Mouse (Mus musculus): ENCODE measurements at regions not wholly inside any gene's neighbourhood (a gene's known extent, or its start where the extent isn't known, plus 50 kb on each side); places are given as distances from the start of the nearest gene placed in this dataset.

GRCm38 (mm10) chr19:59685826-59686717 lies 227.9 kb downstream of the Emx2 start:
- no peaks in the 10 kb centered on the region for H3K27me3 ChIP-seq
- no peak overlapping the region for H3K4me3 ChIP-seq (replicated peaks)
- no peak overlapping the region for H3K4me2 ChIP-seq (replicated peaks)
- H3K36me3 ChIP-seq: no peaks in the 10 kb centered on the region
- no peak overlapping the region for H3K9ac ChIP-seq
- H3K27ac ChIP-seq (replicated peaks): no peak overlapping the region
- ATAC-seq (ENCODE audit: insufficient number of reproducible peaks, low FRiP score, low TSS enrichment, low read depth): no peak
- no peaks in the 10 kb centered on the region for H3K4me1 ChIP-seq
- WGBS: 59% methylated on average over 19 of the region's 19 CpGs
- H3K9me3 ChIP-seq (replicated peaks): no peaks in the 10 kb centered on the region

GRCm38 (mm10) chr19:59687206-59687605 lies 229.0 kb downstream of the Emx2 start:
- no peak for ATAC-seq (ENCODE audit: insufficient number of reproducible peaks, low FRiP score, low TSS enrichment, low read depth)
- H3K27ac ChIP-seq (replicated peaks): no peak overlapping the region
- WGBS: 75% methylated on average over 7 of the region's 7 CpGs

DNA sequence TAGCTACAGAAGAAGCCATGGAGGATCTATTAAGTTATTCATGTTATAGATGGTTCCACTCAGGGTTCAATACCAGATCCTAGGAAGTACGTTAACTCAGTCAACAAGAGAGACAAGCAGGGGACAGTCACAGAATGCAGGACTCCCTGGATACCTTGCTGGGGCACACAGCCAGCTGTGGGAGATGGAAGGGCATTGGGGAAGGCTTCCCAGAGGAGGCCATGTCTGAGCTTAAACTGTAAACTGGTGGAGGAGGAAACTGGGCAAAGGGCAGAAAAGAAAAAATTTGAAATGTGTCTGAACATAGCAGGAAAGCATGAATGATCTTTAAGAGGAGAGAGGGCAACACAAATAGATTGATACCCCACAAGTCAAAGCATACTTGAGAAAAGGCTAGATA lies 229.5 kb downstream of the Emx2 start:
- H3K4me3 ChIP-seq (replicated peaks): no peak overlapping the region
- WGBS: 80% methylated on average over 1 of the region's 1 CpGs
- H3K27ac ChIP-seq (replicated peaks): no peak overlapping the region
- H3K36me3 ChIP-seq: no peaks in the 10 kb centered on the region
- no peak for ATAC-seq (ENCODE audit: insufficient number of reproducible peaks, low FRiP score, low TSS enrichment, low read depth)
- no peak overlapping the region for H3K4me2 ChIP-seq (replicated peaks)
- H3K4me1 ChIP-seq: no peaks in the 10 kb centered on the region
- no peaks in the 10 kb centered on the region for H3K9me3 ChIP-seq (replicated peaks)
- no peak overlapping the region for H3K9ac ChIP-seq
- no peaks in the 10 kb centered on the region for H3K27me3 ChIP-seq

More at GRCm38 (mm10) chr19:59687206-59687605, 229.0 kb downstream of the Emx2 start:
- no peak overlapping the region for H3K9ac ChIP-seq
- no peaks in the 10 kb centered on the region for H3K27me3 ChIP-seq
- H3K36me3 ChIP-seq: no peaks in the 10 kb centered on the region
- H3K9me3 ChIP-seq (replicated peaks): no peaks in the 10 kb centered on the region
- H3K4me1 ChIP-seq: no peaks in the 10 kb centered on the region
- no peak overlapping the region for H3K4me2 ChIP-seq (replicated peaks)
- no peak overlapping the region for H3K4me3 ChIP-seq (replicated peaks)

- H3K9me3 ChIP-seq (replicated peaks): no peaks in the 10 kb centered on the region
- H3K9ac ChIP-seq: no peak overlapping the region
- no peak overlapping the region for H3K4me2 ChIP-seq (replicated peaks)
- H3K36me3 ChIP-seq: no peaks in the 10 kb centered on the region
- H3K27me3 ChIP-seq: no peaks in the 10 kb centered on the region
- no peak overlapping the region for H3K27ac ChIP-seq (replicated peaks)
- no peaks in the 10 kb centered on the region for H3K4me1 ChIP-seq
- ATAC-seq (ENCODE audit: insufficient number of reproducible peaks, low FRiP score, low TSS enrichment, low read depth): no peak
- 48% methylated on average over 15 of the region's 15 CpGs for WGBS
- no peak overlapping the region for H3K4me3 ChIP-seq (replicated peaks)
These were observed 233.4 kb downstream of the Emx2 start for GRCm38 (mm10) chr19:59691541-59692096.

- Histone ChIP-seq H3K9ac (no peak overlapping the region), H3K9me3 (replicated peaks) (no peaks in the 10 kb centered on the region), H3K4me3 (replicated peaks) (no peak overlapping the region), H3K4me1 (no peaks in the 10 kb centered on the region), H3K36me3 (no peaks in the 10 kb centered on the region), H3K4me2 (replicated peaks) (no peak overlapping the region), H3K27me3 (no peaks in the 10 kb centered on the region), H3K27ac (replicated peaks) (no peak overlapping the region)
- WGBS: 48% methylated on average over 5 of the region's 5 CpGs
- no peak for ATAC-seq (ENCODE audit: insufficient number of reproducible peaks, low FRiP score, low TSS enrichment, low read depth)
These were observed 239.5 kb downstream of the Emx2 start for GRCm38 (mm10) chr19:59697628-59698027.

DNA sequence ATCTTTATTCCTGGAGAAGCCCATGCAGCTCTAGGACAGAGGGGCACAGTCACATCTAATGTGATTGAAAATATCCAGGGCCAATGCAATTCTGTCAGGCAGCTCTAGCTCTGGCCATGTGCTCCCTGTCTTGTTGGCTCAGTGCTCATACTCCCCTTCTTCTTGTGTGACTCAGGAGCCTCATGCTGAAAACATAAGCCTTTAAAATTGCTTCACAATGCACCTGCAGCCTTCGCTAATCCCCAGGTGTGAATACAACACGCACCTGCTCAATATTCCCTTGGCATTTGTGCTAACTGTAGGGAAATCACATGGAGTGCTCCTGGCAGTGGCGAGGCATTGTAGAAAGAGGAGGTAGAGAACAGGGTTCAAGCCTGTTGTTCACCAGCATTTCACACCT lies 242.0 kb downstream of the Emx2 start:
- no peak for ATAC-seq (ENCODE audit: insufficient number of reproducible peaks, low FRiP score, low TSS enrichment, low read depth)

GRCm38 (mm10) chr19:59707106-59707505 lies 236.3 kb downstream of the Rab11fip2 start:
- 46% methylated on average over 5 of the region's 5 CpGs for WGBS
- Histone ChIP-seq H3K9me3 (replicated peaks) (no peaks in the 10 kb centered on the region), H3K36me3 (no peaks in the 10 kb centered on the region), H3K27ac (replicated peaks) (no peak overlapping the region), H3K4me3 (replicated peaks) (no peak overlapping the region), H3K4me1 (no peaks in the 10 kb centered on the region), H3K4me2 (replicated peaks) (no peak overlapping the region), H3K27me3 (no peaks in the 10 kb centered on the region), H3K9ac (no peak overlapping the region)
- no peak for ATAC-seq (ENCODE audit: insufficient number of reproducible peaks, low FRiP score, low TSS enrichment, low read depth)

More for the DNA sequence above, 242.0 kb downstream of the Emx2 start:
- Histone ChIP-seq H3K4me1 (no peaks in the 10 kb centered on the region), H3K4me2 (replicated peaks) (no peak overlapping the region), H3K27me3 (no peaks in the 10 kb centered on the region), H3K4me3 (replicated peaks) (no peak overlapping the region), H3K36me3 (no peaks in the 10 kb centered on the region), H3K27ac (replicated peaks) (no peak overlapping the region), H3K9me3 (replicated peaks) (no peaks in the 10 kb centered on the region), H3K9ac (no peak overlapping the region)
- 70% methylated on average over 3 of the region's 3 CpGs for WGBS

DNA sequence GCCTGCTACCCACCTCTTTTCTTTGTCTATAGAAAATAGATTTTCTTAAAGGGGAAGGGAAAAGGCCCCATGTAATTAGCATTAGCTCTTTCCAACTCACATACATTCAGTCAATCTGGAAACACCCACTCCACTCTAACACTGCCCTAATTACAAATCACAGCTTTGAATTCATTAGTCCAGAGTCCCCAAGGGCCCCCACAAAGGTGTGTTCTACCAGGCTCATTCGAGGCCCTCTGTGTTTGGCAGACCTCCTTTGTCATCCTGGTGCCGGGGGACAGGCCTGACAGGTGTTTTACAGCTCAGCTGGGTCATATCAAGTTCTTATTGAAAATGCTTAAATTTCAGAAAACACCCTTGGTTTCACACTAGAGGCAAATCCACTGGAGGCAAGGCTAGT lies 234.3 kb downstream of the Rab11fip2 start:
- no peaks in the 10 kb centered on the region for H3K9me3 ChIP-seq (replicated peaks)
- no peaks in the 10 kb centered on the region for H3K27me3 ChIP-seq
- H3K27ac ChIP-seq (replicated peaks): no peak overlapping the region
- no peak overlapping the region for H3K9ac ChIP-seq
- H3K36me3 ChIP-seq: no peaks in the 10 kb centered on the region
- ATAC-seq (ENCODE audit: insufficient number of reproducible peaks, low FRiP score, low TSS enrichment, low read depth): peak; percentile 64; the same call in 1 of the 2 replicates
- H3K4me3 ChIP-seq (replicated peaks): no peak overlapping the region
- H3K4me2 ChIP-seq (replicated peaks): no peak overlapping the region
- no peaks in the 10 kb centered on the region for H3K4me1 ChIP-seq
- WGBS: 52% methylated on average over 2 of the region's 2 CpGs

DNA sequence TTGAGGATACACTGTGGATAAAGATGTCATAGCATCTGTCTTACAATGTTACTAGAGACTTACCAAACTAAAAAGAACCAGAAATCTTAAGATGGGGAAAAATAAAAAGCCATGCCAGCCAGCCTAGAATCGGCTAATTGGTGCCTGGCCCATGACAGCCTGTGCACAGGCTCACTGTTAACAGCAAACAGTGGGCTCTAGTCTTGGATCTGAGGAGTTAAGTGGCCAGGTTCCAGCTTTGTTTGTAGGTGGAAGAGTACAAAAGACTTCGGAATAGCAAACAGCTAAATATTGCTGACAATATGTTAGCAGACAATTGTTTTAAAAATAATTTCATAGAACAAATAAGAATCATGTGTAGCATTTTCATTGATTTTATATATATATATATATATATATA lies 228.4 kb downstream of the Rab11fip2 start:
- Histone ChIP-seq H3K4me3 (replicated peaks) (no peak overlapping the region), H3K36me3 (no peaks in the 10 kb centered on the region), H3K9me3 (replicated peaks) (no peaks in the 10 kb centered on the region), H3K9ac (no peak overlapping the region), H3K4me1 (no peaks in the 10 kb centered on the region), H3K27me3 (peaks cover 3% of the 10 kb centered on the region; the same call in 1 of the 2 replicates), H3K27ac (replicated peaks) (no peak overlapping the region), H3K4me2 (replicated peaks) (no peak overlapping the region)
- 61% methylated on average over 2 of the region's 2 CpGs for WGBS
- no peak for ATAC-seq (ENCODE audit: insufficient number of reproducible peaks, low FRiP score, low TSS enrichment, low read depth)

- ATAC-seq (ENCODE audit: insufficient number of reproducible peaks, low FRiP score, low TSS enrichment, low read depth): no peak
- 19% methylated on average over 8 of the region's 8 CpGs for whole genome bisulfite sequencing
- Histone ChIP-seq H3K27me3 (peaks cover 3% of the 10 kb centered on the region; the same call in 1 of the 2 replicates), H3K9me3 (replicated peaks) (no peaks in the 10 kb centered on the region), H3K36me3 (no peaks in the 10 kb centered on the region), H3K9ac (no peak overlapping the region), H3K27ac (replicated peaks) (no peak overlapping the region), H3K4me1 (no peaks in the 10 kb centered on the region), H3K4me2 (replicated peaks) (no peak overlapping the region), H3K4me3 (replicated peaks) (no peak overlapping the region)
These were observed 225.5 kb downstream of the Rab11fip2 start for GRCm38 (mm10) chr19:59717813-59718483.

GRCm38 (mm10) chr19:59738541-59738940 lies 204.9 kb downstream of the Rab11fip2 start:
- H3K4me3 ChIP-seq (replicated peaks): no peak overlapping the region
- peak; percentile 86 for ATAC-seq (ENCODE audit: insufficient number of reproducible peaks, low FRiP score, low TSS enrichment, low read depth)
- no peak overlapping the region for H3K9ac ChIP-seq
- no peaks in the 10 kb centered on the region for H3K27me3 ChIP-seq
- no peaks in the 10 kb centered on the region for H3K36me3 ChIP-seq
- H3K4me1 ChIP-seq: peaks cover 12% of the 10 kb centered on the region
- no peaks in the 10 kb centered on the region for H3K9me3 ChIP-seq (replicated peaks)
- 26% methylated on average over 8 of the region's 8 CpGs for WGBS
- no peak overlapping the region for H3K4me2 ChIP-seq (replicated peaks)
- H3K27ac ChIP-seq (replicated peaks): no peak overlapping the region
